Mouse (Mus musculus) limb, embryonic 15.5 days (tissue): ENCODE results near the gene Zcrb1. TPM values are rescaled to one million over a fixed set of nuclear protein-coding genes. Genes with fewer than 3 reads are reported as not detected.
"Not testable (repeated sequence)": the region's sequence is repeated elsewhere in the genome, so short reads cannot be mapped to it uniquely, and the experiment has no call there.

Experiments used
- ATAC-seq: fragments of 200-750 bp; cut with Nextera tagmentation; 2 replicates; pipeline ENCODE4 v1.8.0; 2017; ENCODE audit warnings: low read depth, moderate TSS enrichment; ENCODE audit not compliant: insufficient number of reproducible peaks, low FRiP score, low TSS enrichment
- H3K27ac ChIP-seq: fragments of 300-500 bp; sonication (generic); 2 replicates; pipeline ENCODE4 v1.5.1; 2015; ENCODE audit warnings: moderate library complexity, mild to moderate bottlenecking, inconsistent platforms
- H3K27me3 ChIP-seq: fragments of 300-500 bp; sonication (generic); 2 replicates; pipeline ENCODE4 v1.6.1; 2015; ENCODE audit warnings: inconsistent platforms
- H3K36me3 ChIP-seq: fragments of 300-500 bp; sonication (generic); 2 replicates; pipeline ENCODE4 v1.6.1; 2015; ENCODE audit warnings: inconsistent platforms
- H3K4me1 ChIP-seq: fragments of 300-500 bp; sonication (generic); 2 replicates; pipeline ENCODE4 v1.6.1; 2015; ENCODE audit warnings: inconsistent platforms
- H3K4me2 ChIP-seq: fragments of 300-500 bp; sonication (generic); 2 replicates; pipeline ENCODE4 v1.6.1; 2015; ENCODE audit warnings: mild to moderate bottlenecking, inconsistent platforms
- H3K4me3 ChIP-seq: fragments of 300-500 bp; sonication (generic); 2 replicates; pipeline ENCODE4 v1.5.1; 2015; ENCODE audit warnings: mild to moderate bottlenecking, inconsistent platforms
- H3K9ac ChIP-seq: fragments of 300-500 bp; sonication (generic); 2 replicates; pipeline ENCODE4 v1.6.1; 2015; ENCODE audit warnings: inconsistent platforms
- H3K9me3 ChIP-seq: fragments of 300-500 bp; sonication (generic); 2 replicates; pipeline ENCODE4 v1.6.1; 2016; ENCODE audit warnings: inconsistent platforms
- WGBS: fragments of 180-500 bp; shearing (Covaris S2); methylation state at CpG from one replicate; pipeline ENCODE4 v1.1.7; 2015; 5-methylcytosine and 5-hydroxymethylcytosine counted together
- polyA plus RNA-seq: library from polyadenylated mRNA; unstranded; fragments of >200 nt; fragmentation: Nextera tagmentation; extraction: Ambion mirVana; gene quantifications from 2 replicates; pipeline ENCODE4 v1.2.1, GENCODE M21; 2015

The Zcrb1 gene
- polyA plus RNA-seq, 1 experiment from 2014 or later: 120 TPM

DNA sequence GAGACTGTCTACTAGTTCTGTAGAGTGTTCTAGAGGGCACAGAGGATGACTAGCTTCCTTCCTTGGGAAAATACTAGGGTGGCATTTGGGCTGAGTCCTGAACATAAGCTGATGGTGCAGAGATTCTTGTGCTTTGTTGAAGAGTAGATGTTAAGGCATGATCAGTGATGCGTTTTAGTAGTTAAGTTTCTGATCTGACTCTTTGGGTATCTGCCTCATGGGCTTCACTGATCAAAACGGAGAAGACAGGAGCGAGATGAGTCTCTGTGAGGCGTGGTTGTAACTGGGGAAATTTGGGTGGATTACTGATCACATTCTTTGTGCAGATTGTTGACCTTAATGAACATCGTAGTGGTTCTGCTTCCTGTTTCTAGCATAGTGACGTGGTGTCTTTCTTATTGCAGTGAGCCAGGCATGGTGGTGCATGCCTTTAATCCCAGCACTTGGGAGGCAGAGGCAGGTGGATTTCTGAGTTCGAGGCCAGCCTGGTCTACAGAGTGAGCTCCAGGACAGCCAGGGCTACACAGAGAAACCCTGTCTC lies 7.4 kb upstream of the Zcrb1 start:
- 92% methylated on average over 7 of the region's 7 CpGs for WGBS
- H3K9me3 ChIP-seq: no peaks in the 10 kb centered on the region
- H3K4me2 ChIP-seq: no peak overlapping the region
- H3K27ac ChIP-seq: no peak overlapping the region
- no peaks in the 10 kb centered on the region for H3K4me1 ChIP-seq
- H3K9ac ChIP-seq: no peak overlapping the region
- no peak for ATAC-seq
- H3K27me3 ChIP-seq: no peaks in the 10 kb centered on the region
- peaks cover 18% of the 10 kb centered on the region; the same call in 1 of the 2 replicates for H3K36me3 ChIP-seq
- no peak overlapping the region for H3K4me3 ChIP-seq

DNA sequence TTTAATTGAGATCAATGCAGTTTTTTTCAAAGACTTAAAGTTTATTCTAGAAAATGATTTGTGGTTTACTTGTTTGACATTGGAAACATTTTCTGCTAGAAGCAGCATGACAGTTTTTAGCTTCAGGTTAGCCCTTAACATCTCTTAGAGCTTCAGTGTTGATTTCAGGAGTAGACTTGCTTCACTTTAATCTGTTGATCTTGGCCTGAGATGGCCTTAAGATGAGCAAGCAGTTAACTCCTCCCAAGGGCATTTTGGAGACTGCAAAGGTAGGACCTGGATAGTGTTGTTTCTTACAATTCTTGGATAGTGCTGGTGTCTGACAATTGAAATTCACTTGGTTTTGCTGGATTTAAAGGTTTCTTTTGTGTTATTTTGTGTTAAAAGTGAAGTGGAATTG lies 6.7 kb upstream of the Zcrb1 start:
- no peaks in the 10 kb centered on the region for H3K9me3 ChIP-seq

DNA sequence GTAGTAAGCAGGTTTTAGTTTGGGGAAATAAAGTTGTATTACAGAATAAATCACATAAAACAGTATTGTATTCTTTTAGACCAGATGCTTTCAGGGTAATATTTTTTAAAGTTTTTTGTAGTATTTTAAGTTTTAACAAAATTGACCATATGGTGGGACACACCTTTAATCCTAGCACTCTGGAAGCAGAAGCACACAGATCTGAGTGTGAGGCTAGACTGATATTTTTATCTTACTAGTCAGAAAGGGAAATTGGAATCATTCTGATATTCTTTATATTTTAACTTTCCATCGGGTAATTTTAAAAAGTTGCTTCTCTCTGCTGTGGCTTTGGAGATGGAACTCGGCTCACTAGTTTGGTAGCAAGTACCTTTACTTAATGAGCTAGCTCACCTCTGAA lies 4.6 kb upstream of the Zcrb1 start:
- peaks cover 11% of the 10 kb centered on the region for H3K4me1 ChIP-seq
- no peak overlapping the region for H3K4me2 ChIP-seq
- H3K36me3 ChIP-seq: 0 out of 2 replicates have a peak, but pooled peaks cover 3% of the 10 kb centered on the region
- H3K27me3 ChIP-seq: no peaks in the 10 kb centered on the region
- no peak overlapping the region for H3K9ac ChIP-seq
- H3K27ac ChIP-seq: no peak overlapping the region
- no peak for ATAC-seq
- no peak overlapping the region for H3K4me3 ChIP-seq
- H3K9me3 ChIP-seq: no peaks in the 10 kb centered on the region
- WGBS: 94% methylated on average over 2 of the region's 2 CpGs

More for the DNA sequence above, 6.7 kb upstream of the Zcrb1 start:
- Histone ChIP-seq H3K4me2 (no peak overlapping the region), H3K36me3 (0 out of 2 replicates have a peak, but pooled peaks cover 12% of the 10 kb centered on the region), H3K4me3 (no peak overlapping the region), H3K27me3 (no peaks in the 10 kb centered on the region), H3K4me1 (peaks cover 2% of the 10 kb centered on the region; the same call in 1 of the 2 replicates), H3K9ac (no peak overlapping the region), H3K27ac (no peak overlapping the region)
- ATAC-seq: no peak

DNA sequence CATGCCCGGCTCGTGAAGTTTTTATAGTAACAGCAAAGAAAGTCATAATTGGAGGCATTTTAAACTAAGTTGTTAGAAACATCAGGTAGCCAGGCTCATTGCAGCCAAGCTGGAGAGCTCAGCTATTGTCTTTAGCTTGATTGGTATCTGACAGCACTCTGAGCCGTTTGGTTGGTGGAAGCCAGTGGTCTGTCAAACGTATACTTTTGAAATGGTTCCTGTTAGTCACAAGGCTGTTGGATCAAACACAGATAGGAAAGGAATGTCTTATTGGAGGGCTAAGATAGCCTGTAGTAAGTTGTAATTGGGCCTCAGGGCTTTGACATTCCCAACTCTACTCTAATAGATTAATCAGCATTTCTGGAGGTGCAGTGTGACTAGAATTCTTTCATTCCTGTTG lies 3.3 kb upstream of the Zcrb1 start:
- no peak overlapping the region for H3K4me3 ChIP-seq
- peaks cover 19% of the 10 kb centered on the region for H3K4me1 ChIP-seq
- H3K36me3 ChIP-seq: 0 out of 2 replicates have a peak, but pooled peaks cover 2% of the 10 kb centered on the region
- no peaks in the 10 kb centered on the region for H3K9me3 ChIP-seq
- no peak for ATAC-seq
- H3K27me3 ChIP-seq: no peaks in the 10 kb centered on the region
- no peak overlapping the region for H3K4me2 ChIP-seq
- 65% methylated on average over 4 of the region's 4 CpGs for WGBS
- H3K27ac ChIP-seq: no peak overlapping the region
- H3K9ac ChIP-seq: no peak overlapping the region

DNA sequence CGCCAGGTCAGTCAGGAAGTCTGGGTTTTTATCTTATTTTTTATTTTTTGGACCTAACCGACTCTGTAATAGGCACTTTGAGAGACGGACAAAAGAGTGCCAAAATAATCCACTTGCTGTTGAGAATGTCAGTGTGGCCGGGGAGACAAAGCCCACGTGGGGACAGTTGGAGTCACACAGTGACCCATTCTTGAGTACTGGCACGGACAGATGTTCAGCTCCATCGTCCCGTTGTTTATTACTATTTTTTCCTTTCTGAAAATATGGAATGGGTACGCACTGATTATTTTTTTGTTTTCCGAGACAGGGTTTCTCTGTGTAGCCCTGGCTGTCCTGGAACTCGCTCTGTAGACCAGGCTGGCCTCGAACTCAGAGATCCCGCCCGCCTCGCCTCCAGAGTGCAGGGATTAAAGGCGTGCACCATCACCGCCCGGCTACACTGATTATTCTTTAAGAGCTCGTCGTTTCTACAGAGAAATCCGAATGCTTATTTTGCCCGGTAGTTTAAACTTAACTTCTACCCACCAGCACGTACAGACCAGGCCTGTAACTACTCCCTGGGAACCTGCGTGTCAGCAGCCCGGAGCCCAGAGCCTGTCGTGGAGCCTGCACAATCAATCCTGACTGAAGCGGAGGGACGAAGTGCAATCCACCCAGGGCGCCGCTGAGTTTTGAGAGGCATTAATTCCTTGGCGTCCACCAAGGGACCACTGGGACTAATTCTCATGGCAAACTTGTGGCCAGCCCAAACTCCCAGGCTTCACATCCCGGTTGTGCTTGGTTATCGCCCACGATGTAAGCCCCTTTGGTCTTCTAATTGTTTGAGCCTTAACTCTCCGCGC lies 786 bp upstream of the Zcrb1 start:
- WGBS: 2% methylated on average over 36 of the region's 36 CpGs
- ATAC-seq: no peak
- H3K27me3 ChIP-seq: no peaks in the 10 kb centered on the region
- peaks cover 9% of the 10 kb centered on the region; the same call in 1 of the 2 replicates for H3K36me3 ChIP-seq
- H3K9me3 ChIP-seq: no peaks in the 10 kb centered on the region
- H3K4me2 ChIP-seq: peak overlapping the region; percentile 72
- H3K4me1 ChIP-seq: peaks cover 19% of the 10 kb centered on the region
- H3K27ac ChIP-seq: peak overlapping the region; percentile 89
- peak overlapping the region; percentile 95 for H3K4me3 ChIP-seq
- peak overlapping the region; percentile 95 for H3K9ac ChIP-seq

DNA sequence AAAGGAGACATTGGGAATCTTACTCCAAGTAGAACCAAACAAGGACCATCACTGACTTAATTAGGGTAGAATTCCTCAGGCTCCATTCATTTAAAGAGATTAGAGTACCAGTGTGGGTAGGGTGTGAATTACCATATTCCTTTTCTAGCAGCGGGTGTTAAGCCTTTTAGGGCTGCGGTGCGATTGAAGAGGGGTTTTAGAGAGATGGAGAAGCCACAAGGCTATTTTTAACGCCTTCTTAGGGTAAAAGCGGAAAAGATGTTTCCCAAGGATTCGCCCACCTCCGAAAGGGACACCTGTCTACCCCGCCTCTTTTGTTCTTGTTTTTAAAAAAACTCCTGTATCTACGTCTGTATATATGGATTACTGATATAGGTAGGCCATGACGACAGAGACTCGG lies 865 bp downstream of the Zcrb1 start:
- peak overlapping the region; percentile 95; the same call in 1 of the 2 replicates for H3K9ac ChIP-seq
- no peaks in the 10 kb centered on the region for H3K27me3 ChIP-seq
- ATAC-seq: no peak
- no peak overlapping the region for H3K27ac ChIP-seq
- peaks cover 19% of the 10 kb centered on the region for H3K4me1 ChIP-seq
- WGBS: under 1% methylated on average over 11 of the region's 11 CpGs
- no peaks in the 10 kb centered on the region for H3K9me3 ChIP-seq
- peak overlapping the region; percentile 95 for H3K4me3 ChIP-seq
- peak overlapping the region; percentile 72 for H3K4me2 ChIP-seq
- H3K36me3 ChIP-seq: peaks cover 22% of the 10 kb centered on the region

DNA sequence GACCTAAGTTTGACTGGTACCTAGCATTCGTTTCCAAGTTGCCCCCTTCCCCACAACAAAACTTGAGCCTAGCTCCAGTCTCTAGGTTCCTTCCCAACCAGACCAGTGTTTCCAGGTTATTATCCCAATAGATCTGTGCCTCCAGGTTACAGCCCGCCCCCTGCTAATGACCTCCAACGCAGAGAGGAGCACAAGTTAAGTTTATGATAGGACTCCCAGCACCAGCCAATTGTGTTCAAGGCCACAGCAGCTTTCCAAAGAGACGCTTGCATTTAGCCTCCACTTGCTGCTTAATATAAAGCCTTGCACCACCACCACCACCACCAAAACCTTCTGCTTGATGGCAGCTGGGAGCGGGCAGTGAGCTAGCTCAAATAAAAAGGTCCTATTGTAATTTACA lies 16.8 kb downstream of the Zcrb1 start:
- no peak overlapping the region for H3K9ac ChIP-seq
- ATAC-seq: no peak

DNA sequence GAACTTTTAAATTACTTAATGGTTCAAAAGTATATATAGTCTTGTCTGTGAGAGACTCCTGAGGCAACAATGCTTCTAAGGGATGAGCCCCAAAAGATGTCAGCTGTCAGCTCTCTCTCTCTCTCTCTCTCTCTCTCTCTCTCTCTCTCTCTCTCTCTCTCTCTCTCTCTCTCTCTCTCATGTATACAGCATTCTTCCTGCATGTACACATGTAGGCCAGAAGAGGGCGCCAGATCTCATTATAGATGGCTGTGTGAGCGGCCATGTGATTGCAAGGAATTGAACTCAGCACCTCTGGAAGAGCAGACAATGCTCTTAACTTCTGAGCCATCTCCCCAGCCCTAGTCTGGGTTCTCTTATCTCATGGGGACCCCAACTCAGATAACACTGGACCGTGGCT lies 19.0 kb downstream of the Zcrb1 start:
- Histone ChIP-seq H3K27me3 (no peaks in the 10 kb centered on the region), H3K9ac (no peak overlapping the region), H3K9me3 (no peaks in the 10 kb centered on the region), H3K4me1 (no peaks in the 10 kb centered on the region), H3K4me2 (no peak overlapping the region), H3K27ac (no peak overlapping the region), H3K4me3 (no peak overlapping the region), H3K36me3 (0 out of 2 replicates have a peak, but pooled peaks cover 3% of the 10 kb centered on the region)
- 78% methylated on average over 3 of the region's 3 CpGs for WGBS
- ATAC-seq: no peak

More for the DNA sequence above, 16.8 kb downstream of the Zcrb1 start:
- no peak overlapping the region for H3K4me2 ChIP-seq
- peaks cover 19% of the 10 kb centered on the region for H3K36me3 ChIP-seq
- WGBS: 48% methylated on average over 5 of the region's 5 CpGs
- no peaks in the 10 kb centered on the region for H3K4me1 ChIP-seq
- no peaks in the 10 kb centered on the region for H3K27me3 ChIP-seq
- no peaks in the 10 kb centered on the region for H3K9me3 ChIP-seq
- no peak overlapping the region for H3K27ac ChIP-seq
- H3K4me3 ChIP-seq: no peak overlapping the region

DNA sequence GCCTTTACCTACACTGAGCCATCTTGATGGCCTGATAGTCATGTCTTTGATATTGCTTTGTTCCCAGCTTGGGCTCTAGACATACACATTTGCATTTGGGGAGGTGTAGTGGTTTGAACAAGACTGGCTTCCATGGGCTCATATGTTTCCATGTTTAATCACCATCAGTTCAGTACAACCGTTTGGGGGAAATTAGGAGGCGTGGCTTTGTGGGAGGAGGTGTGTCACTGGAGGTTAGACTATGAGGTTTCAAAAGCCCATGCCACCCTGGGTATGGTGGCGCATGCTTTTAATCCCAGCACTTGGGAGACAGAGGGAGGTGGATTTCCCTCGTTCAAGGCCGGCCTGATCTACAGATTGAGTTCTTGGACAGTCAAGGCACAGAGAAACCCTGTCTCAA lies 22.4 kb downstream of the Zcrb1 start:
- Histone ChIP-seq H3K9me3 (no peaks in the 10 kb centered on the region), H3K9ac (no peak overlapping the region), H3K27me3 (no peaks in the 10 kb centered on the region), H3K27ac (no peak overlapping the region), H3K4me1 (no peaks in the 10 kb centered on the region), H3K4me2 (no peak overlapping the region), H3K4me3 (no peak overlapping the region), H3K36me3 (no peaks in the 10 kb centered on the region)
- ATAC-seq: no peak
- WGBS: 85% methylated on average over 5 of the region's 5 CpGs

DNA sequence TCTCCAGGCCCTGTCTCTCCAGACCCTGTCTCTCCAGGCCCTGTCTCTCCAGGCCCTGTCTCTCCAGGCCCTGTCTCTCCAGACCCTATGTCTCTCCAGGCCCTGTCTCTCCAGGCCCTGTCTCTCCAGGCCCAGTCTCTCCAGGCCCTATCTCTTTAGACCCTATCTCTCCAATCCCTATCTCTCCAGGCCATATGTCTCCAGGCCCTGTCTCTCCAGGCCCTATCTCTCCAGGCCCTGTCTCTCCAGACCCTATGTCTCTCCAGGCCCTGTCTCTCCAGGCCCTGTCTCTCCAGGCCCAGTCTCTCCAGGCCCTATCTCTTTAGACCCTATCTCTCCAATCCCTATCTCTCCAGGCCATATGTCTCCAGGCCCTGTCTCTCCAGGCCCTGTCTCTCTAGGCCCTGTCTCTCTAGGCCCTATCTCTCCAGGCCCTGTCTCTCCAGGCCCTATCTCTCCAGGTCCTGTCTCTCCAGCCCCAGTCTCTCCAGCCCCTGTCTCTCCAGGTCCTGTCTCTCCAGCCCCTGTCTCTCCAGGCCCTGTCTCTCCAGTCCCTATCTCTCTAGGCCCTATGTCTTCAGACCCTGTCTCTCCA lies 25.5 kb downstream of the Zcrb1 start:
- not testable (repeated sequence) for H3K4me1 ChIP-seq, H3K4me3 ChIP-seq, H3K9ac ChIP-seq, H3K36me3 ChIP-seq, H3K27me3 ChIP-seq, H3K4me2 ChIP-seq, ATAC-seq, H3K9me3 ChIP-seq, H3K27ac ChIP-seq

DNA sequence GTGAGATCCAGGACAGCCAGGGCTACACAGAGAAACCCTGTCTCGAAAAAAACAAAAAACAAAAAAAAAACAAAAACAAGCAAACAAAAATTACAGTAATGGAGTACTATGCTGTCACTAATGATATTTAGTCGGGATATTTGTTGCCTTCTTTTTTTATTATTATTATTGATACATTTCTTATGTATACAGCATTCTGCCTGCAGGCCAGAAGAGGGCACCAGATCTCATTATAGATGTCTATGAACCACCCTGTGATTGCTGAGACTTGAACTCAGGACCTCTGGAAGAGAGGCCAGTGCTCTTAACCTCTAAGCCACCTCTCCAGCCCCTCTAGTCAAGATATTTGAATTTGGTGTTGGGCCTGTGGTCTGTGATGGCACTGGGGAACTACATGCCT lies 26.3 kb downstream of the Zcrb1 start:
- no peak overlapping the region for H3K9ac ChIP-seq
- no peak overlapping the region for H3K4me3 ChIP-seq
- H3K9me3 ChIP-seq: no peaks in the 10 kb centered on the region
- no peak for ATAC-seq
- H3K27me3 ChIP-seq: no peaks in the 10 kb centered on the region
- no peak overlapping the region for H3K4me2 ChIP-seq
- no peak overlapping the region for H3K27ac ChIP-seq
- no peaks in the 10 kb centered on the region for H3K36me3 ChIP-seq
- H3K4me1 ChIP-seq: no peaks in the 10 kb centered on the region
- WGBS: 82% methylated on average over 2 of the region's 2 CpGs

DNA sequence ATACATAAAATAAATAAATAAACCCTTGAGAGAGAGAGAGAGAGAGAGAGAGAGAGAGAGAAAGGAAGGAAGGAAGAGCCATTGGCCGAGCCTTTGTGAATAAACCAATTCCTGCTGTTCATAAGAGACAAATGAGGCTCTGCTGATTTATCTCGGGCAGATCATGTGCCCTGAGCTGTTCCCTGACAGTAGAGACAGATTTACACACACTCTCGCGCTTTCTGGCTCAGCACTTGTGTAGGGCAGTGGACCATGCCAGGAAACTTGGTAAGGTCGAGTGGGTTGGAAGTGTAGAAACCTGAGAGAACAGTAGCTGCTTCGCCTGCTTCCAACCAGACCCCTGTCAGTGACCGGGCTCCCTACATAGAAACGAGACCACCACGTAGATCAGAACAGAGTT lies 29.6 kb downstream of the Zcrb1 start:
- Histone ChIP-seq H3K36me3 (no peaks in the 10 kb centered on the region), H3K9me3 (no peaks in the 10 kb centered on the region), H3K27me3 (no peaks in the 10 kb centered on the region), H3K4me3 (no peak overlapping the region), H3K4me2 (no peak overlapping the region), H3K27ac (no peak overlapping the region), H3K9ac (no peak overlapping the region), H3K4me1 (no peaks in the 10 kb centered on the region)
- ATAC-seq: no peak
- WGBS: 49% methylated on average over 9 of the region's 9 CpGs
